Mouse (Mus musculus) frontal cortex, adult 2 months (tissue): Measurements from ENCODE around the gene Mras. TPM values are rescaled to one million over a fixed set of nuclear protein-coding genes. Genes with fewer than 3 reads are reported as not detected.

Source experiments
- DNase-seq, 2 experiments: peaks; one replicate each; pipeline ENCODE4 v3.0.0; 2022; ENCODE audit warnings: low spot score in 1 of 2; ENCODE audit errors: extremely low spot score in 1 of 2
- polyA plus RNA-seq: library from polyadenylated mRNA; depleted of rRNA; stranded (reverse); fragments of >200 nt; gene quantifications from 2 replicates; pipeline ENCODE4 v1.2.3, GENCODE M21; 2012; rRNA removed

The Mras gene
- polyA plus RNA-seq = 132 and 173 TPM in 2 replicates

DNA sequence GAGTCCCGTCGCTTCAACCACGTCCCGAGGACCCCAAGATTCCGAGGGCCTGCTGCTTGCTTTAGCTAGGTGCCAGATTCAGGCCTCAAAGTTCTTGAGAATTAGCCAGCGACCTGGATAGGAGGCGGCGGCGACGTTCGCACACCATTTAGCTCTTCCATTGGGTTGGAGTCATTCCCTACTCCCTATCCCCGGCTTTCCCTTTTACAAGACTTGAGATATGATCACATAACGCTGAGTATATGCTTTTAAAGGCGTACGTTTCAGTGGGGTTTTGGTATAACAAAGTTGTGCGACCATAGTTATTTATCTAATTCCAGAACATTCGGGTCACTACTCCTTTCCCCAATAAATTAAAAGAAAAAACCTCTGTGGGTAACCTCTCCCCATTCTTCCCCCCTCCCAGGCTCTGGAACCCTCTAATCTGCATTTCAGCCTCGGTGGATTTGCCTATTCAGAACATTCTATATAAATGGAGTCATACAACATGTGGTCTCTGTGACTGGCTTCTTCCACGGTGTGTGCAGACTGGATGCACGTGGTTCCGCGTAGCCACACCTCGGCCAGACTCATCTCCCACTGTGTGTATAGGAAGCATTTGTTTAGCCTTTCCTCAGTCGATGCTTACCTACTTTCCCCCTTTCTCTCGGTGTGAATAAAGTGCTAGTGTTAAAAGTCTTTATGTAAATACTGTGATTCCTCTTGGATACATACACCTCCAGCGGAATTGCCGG, at the start of gene Mras:
Gene Mras, minus strand, starts transcription at position 351 of the 734 bp plus-strand sequence.
- DNase-seq = no peak

DNA sequence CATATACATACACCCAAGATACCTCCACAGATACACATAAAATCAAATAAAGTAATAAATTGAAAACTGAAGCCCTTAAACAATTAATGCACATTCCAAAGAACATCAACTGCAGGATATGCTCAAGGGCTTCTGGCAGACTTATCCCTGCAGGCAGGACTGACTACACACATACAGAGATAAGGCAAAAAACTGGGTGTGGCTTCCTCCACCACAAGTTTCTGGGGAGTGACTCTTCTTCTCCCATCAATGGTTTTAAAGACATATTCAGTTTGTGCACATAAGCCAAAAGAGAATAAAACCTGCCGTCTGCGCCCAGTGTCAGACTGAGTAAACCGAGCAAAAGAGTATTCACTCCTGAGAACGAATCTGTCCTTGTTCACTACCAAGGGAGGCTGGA, 48.0 kb upstream of the Mras start:
- no peak for DNase-seq

DNA sequence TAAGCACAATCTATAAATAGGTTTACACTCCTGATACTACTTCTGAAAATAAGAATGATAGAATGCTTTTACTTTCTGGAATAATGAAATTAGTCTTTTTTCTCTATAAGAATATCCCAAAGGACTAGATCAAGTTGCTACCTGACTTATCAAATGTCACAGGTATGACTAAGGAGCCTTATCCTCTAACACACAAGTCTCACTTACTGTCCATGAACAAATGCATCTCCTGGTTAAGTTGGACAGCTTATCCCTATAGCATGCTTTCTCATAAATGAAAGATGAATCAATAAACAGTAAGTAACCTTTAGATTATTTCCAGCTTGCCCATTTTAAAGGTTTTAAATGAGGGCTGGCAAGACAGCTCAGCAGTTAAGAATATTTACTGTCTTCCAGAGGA, 47.5 kb upstream of the Mras start:
- no peak for DNase-seq

DNA sequence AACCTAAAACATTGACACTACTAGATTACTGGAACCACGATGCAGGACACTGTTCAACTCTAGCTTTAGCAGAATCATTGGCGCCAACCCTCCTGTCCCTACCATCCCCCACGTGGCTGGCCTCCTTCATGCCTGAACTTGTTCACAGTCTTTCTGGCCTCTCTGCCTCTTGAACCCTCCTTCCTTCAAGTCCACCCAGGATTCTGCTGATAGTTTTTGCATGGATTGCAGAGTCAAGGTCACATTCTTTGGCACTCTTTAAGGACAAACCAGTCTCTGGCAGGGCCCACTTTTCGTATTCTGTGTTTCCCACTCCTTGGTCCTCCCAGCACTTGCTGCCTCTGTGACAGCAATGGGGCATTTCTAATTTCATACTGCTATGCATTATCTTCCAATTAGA, 46.0 kb upstream of the Mras start:
- DNase-seq = no peak

DNA sequence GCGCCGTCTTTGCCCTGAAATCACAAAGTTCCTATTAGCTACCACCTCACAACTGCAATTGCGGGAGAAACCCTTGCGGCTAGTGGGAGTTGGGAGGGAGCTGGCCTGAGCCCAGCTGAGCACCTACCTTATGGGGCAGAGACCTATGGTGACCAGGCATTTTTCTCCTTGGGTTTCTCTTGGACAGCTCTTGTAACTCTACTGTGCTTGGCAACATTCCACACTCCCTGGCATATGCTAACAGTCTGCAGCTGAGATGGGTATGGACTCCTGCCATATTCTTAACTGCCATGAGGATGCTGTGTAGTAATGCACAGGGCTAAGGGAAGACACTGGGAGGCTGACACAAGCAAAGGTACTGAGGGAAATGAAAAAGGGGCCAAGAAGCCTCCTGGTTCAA, 43.6 kb upstream of the Mras start:
- peak in 1 of 2 experiments; percentile 54 for DNase-seq

DNA sequence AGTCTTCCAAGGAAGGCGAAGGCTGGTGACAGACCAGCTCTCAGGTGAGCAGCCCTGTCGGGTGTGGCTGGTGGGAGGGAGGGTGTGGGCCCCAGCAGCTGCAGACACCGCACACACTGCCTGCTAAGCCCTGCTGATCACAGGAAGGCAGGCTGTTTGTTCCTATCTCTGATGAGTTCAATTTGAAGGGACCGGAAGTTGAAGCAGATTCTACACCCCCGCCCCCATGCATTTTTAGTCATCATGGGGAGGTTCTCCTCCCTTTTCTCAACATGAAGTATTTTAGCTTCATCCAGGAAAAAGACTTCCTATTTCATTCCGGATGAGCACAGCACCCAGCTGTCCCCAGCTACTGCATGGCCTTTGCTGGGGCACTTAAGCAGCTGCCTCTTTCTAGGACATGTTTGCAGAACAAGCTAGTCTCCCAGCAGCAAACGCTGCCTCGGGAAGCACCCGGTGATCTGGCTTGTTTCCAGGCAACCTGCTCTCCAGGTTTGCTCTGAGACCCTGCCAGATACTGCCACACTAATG, 42.1 kb upstream of the Mras start:
- DNase-seq = peak in 1 of 2 experiments; percentile 72

DNA sequence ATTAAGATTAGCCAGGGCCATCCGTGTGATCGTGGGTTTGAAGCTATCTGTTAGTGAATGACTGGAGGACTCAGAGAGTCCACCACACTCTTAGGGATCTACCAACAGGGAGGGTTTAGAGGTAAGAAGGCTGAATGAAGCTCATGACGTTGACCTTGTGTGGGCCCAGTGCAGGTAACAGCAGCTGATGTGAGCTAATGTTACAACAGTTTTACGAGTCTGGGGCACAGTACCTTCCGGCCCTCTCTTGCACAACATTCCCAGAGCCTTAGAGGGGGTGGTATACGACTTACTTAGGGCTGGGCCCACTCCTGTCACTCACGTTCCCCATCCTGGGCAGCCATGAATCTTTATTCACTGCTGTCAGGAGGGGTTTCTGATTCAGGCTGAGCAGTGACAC, 34.2 kb upstream of the Mras start:
- DNase-seq = no peak

DNA sequence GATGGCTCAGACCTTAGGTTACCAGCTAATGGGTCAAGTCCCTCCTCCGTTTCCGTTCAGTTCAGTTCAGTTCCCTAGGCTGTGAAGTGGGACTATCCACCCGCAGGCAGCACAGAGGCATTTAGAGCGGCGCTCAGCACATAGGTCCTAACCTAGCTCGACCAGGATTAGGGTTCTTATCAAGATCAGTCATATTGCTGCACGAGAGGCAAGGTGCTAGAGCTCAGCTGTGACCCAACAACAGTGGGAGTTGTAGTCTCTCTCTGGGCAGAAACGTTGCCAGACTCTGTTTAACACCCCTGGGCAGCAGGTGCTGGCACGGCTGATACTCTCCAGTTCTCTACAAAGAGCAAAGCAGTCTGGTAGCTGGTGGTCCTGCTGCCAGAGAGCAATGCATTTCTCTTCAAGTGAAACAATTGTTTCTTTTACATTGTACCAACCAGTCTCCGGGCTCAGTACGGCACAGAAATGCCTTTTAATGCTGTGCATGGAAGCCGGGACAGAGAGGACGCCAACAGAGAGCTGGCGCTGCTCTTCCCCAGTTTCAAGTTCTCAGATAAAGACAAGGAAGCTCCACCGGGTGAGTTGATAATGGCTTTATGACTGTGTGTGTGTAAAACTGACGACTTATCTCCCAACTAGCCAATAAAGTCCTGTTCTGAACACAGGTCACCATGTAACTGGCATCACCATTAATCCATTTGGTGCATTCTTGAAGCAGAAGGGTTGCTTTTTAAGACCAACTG, 33.3 kb upstream of the Mras start:
- DNase-seq = no peak

DNA sequence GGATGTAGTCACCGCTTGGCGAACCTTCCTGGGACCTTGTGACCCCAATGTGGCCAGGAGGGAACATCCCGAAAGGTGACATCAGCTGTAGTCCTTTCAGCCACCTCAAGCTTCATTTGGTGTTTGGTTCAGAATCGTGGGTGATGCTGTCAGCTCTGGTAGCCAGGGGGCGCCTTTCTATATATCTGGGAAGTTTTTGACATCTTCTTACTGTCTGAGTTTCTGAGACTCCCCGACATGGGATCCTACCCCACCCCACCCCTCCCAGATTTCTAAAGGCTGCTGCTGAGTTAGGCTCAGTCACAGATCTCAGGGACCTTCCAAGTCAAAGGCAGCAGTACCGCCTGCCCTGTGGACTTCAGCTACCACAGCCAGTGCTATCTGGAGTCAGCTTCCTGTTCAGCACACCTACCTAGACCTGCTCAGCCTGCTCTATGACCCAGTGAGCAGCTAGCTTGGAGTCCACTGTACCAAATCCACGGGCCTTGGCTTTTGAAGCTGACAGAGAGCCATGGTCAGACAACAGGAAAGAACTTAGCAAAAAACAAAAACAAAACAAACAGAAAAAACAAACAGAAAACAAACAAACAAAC, 32.6 kb upstream of the Mras start:
- DNase-seq = peak in 1 of 2 experiments; percentile 29

DNA sequence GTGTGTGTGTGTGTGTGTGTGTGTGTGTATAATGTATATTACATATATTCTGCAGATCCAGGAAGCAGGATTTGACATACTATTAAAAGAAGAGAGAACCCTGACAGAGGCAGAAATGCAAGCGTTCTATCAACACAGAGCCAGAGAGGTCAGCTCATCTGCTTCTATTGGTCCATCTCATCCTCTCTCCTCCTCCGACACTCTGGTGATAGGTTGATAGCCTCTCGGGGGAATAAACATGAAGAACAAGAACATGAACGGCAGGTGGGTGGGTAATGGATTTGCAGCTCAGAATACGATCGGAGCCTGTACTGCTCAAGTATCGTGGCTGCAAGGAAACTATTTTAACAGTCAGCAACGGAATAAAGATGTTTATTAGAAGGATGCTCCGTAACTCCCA, 31.4 kb upstream of the Mras start:
- no peak for DNase-seq

DNA sequence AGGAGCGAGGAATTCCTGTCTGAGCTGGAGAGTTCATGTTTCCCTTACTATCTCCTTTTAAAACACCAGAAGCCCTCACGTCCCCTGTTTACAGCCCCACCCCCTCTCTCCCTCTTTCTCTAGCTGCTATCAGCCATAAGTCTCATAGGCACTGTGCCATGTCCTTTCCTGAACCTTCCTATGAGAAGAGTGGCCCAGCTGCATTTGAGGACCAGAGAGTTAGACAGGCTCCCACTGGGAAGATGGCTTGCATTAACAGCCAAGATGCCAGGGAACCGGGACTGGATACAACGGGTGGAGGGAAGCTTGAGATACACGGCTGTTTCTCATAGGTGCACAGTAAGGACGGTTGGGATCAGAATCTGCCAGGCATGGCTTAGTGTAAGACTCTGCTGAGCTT, 27.7 kb upstream of the Mras start:
- no peak for DNase-seq

DNA sequence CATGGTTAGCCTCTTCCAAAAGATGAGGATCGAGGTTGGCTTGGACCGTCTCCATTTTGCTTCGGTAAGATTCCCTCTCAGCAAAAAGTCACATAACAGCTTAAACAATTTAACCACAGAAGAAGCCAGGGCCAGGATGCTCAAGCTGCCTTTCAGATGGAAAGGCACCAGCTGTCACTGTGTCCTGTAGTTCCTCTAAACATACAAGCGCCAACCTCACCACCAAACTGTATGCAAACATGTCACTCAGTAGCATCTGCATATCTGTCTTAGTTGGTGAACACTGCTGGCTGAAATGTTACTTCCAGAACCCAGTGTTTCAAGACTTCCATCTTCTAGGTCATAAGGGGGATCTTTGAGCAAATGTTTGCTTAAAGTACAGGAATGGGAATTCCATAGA, 22.5 kb upstream of the Mras start:
- no peak for DNase-seq

DNA sequence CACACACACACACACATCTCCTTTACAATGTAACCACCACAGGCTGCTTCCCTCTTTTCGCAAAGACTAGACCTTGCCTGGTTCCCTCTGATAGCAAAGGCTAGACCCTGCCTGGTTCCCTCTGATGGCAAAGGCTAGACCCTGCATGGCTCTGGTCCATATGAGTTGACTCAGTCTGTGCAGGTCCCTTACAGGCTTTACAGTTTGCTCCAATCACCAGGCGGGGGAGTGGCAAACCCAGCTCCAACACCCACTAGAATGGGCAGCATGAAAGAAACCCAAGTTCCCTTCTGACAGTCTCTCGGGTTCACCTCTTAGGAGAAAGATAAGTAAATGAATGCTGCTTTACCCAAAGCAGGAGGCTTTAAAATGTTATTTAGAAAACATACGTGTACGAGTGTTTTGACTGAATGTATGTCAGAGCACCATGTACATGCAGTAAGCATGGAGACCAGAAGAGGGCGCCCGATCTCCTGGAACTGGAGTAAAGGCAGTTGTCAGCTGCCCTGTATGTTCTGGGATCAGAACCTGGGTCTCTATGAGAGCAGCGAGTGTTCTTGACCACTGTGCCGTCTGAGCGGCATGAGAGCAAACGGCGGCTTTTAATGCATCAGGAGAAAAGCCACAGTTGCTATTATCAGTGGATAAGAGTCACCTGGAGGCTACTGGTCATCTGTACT, 21.5 kb upstream of the Mras start:
- DNase-seq = peak in 1 of 2 experiments; percentile 71

DNA sequence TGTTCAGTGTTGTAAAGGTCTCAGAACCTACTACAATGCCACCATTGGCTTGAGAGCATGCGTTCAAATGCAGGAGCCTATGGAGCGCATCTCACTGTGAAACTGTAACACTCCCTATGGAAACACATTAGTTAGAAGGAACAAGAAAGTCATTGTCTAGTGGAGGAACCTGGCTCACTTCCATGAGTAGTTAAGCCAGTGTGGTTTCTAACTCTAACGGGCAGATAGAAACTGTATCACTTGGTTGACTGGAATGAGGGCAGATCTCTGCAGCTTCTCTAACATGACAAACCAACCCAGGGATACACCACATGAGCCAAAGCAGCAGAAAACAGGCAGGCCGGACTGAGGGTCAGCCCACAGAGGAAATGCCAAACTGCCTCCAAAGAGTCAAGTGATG, 17.0 kb upstream of the Mras start:
- DNase-seq = no peak

DNA sequence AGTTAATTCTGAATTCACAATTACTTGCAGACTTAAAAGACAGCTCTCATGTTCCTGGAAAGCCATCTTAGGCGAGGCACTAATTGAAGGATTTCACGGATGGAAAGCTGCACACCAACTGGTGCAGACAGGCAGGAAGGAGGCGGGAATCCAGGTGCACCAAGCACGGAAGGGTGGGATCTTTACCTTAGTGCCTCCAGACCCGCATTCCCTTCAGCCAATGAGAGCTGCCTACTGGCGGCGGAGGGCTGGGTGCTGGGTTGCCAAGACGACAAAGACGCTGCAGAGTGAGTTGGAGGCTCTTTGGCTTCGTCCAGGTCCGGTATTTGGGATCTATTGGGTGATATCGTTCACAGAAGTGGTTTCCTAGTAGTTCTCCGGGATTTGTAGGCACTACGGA, 14.0 kb upstream of the Mras start, which contains the start of gene Nme9:
Gene Nme9, plus strand, starts transcription at position 315 of the 400 bp plus-strand sequence.
- DNase-seq = no peak

DNA sequence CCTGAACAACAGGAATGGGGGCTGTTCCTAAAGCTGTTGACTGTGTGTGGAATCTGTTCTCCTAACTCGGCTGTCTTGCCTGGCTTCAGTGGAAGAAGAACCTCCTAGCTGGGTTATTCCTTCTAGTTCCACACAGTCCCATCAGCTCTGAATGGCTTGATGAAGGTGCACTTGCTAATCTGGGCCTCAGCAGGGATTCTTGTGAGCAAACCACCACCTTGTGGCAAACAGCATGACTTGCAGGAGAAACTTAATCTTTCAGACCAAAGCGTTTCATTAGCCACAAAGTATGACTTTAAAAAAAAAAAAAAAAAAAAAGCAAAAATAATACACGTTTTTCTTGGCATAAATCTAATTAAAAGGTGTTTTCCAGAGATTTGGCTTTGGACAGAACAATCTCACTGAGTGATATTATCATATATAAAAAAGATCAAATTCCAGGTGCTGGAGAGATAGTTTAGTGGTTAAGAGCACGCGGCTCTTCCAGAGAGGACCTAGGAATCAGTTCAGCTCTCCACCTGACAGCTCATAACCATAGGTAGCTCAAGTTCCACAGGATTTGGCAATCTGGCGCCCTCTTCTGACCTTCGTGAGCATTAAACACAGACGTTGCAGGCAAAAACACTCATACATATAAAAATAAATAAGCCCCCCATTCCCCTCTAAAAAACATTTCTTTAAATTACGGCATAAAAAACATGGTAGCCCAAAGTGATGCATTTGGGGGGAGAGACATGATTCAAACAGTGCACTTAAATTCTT, 12.9 kb upstream of the Mras start:
- DNase-seq = peak in 1 of 2 experiments; percentile 64

DNA sequence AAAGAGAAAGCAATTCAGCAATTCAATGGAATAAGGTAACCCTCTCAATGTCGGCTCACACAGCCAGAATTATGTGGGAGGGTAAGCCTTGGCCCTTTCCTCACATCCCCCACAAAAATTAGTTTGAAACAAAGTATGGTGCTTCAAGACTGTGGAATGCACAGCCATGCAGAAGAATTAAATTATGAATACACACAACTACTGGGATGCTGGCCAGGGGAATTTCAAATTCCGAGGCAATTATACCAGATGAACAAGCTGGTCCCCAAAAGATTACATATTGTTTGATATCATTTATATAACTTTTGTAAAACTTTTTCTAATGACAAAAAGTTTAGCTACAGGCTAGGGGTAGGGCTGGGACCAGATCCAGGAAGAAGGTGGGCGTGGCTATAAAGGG, 10.1 kb upstream of the Mras start:
- DNase-seq = no peak

DNA sequence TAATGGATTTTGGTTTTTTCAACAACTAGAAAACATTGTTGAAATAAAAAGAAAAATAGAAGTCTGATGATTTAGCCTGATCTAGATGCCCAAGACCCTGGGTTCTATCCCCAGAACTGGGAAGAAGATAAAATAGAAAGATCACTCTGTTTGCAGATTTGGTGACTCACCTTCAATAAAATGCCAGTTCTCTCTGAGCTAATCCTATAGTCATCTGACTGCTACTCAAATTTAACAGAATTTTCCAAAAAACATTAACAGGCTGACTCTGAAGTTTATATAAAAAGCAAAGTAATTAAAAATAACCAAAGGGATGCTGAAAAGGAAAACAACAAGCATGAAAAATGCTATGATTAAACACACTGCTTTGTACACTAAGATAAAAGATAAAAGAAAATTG, 9.1 kb upstream of the Mras start:
- no peak for DNase-seq

DNA sequence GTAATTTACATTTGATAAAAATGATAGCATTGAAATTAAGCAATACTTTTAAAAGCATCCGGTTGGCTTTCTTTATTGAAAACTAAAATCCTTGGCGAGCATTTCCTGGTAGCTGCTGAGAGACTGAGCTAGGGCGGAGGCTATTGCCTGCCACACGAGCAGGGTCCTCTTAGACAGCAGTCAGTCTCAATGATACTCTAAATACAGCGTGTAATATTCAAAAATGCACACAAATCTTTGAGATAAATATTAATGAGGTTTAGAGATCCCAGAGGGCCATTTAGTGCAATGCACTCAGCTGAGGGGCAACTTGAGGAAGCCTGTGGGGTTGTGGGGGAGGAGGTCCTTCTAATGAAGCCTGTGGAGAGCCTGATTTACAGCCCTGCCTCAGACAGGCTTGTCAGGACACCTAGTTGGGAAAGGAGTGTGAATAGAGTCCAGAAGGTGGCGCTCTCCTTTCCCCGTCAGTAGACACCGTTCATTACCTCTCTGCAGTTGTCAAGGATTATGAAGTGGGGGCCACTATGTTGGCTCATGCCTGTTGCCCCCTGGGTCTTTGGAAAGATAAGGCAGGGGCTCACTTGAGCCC, 7.5 kb upstream of the Mras start:
- DNase-seq = no peak
